Mouse (Mus musculus): Measurements from ENCODE around the gene Hoxa1. TPM values are rescaled to one million over a fixed set of nuclear protein-coding genes. Genes with fewer than 3 reads are reported as not detected.
A peak's percentile ranks its signal among the peaks of the same experiment; 100 is the strongest.

Hoxa1 gene
- polyA plus RNA-seq, 1 experiment from 2014 or later = 1.4 TPM

- WGBS = 62% methylated on average over 9 of the region's 9 CpGs
- no peaks in the 10 kb centered on the region for H3K27me3 ChIP-seq (ENCODE audit: insufficient read depth, poor library complexity, severe bottlenecking)
- H3K9me3 ChIP-seq = no peaks in the 10 kb centered on the region
- H3K4me3 ChIP-seq = no peak overlapping the region
- peaks cover 14% of the 10 kb centered on the region for H3K4me1 ChIP-seq (replicated peaks)
- H3K27ac ChIP-seq = no peak overlapping the region
- peak; percentile 31 for DNase-seq (ENCODE audit: low spot score)
- no peaks in the 10 kb centered on the region for H3K36me3 ChIP-seq
Measured at GRCm38 (mm10) chr6:52137841-52138535, 20.1 kb downstream of the Hoxa1 start.

DNA sequence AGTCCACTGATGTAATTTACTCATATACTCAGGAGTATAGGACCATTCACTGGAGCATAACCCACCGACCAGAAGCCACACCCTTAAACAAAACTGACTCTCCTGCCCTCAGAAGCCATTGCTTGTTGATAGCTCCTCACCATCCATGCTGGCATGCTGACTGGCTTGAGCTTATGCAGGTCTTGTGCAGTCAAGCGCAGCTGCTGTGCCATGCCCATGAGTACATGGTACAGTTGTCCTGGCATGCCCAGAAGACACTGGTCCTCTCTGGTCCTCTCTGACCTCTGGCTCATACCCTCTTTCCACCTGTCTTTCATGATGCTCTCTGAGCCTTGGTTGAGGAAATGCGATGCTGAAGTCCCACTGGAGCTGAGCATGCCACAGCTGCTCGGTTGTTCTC lies 34.4 kb downstream of the Hoxa1 start:
- DNase-seq (ENCODE audit: low spot score) = no peak
- H3K27ac ChIP-seq = no peak overlapping the region
- H3K27me3 ChIP-seq (ENCODE audit: insufficient read depth, poor library complexity, severe bottlenecking) = no peaks in the 10 kb centered on the region
- peaks cover 15% of the 10 kb centered on the region for H3K4me1 ChIP-seq (replicated peaks)
- no peaks in the 10 kb centered on the region for H3K36me3 ChIP-seq
- 0 out of 2 replicates have a peak, but pooled peaks cover 4% of the 10 kb centered on the region for H3K9me3 ChIP-seq
- WGBS = 88% methylated on average over 4 of the region's 4 CpGs
- H3K4me3 ChIP-seq = no peak overlapping the region

DNA sequence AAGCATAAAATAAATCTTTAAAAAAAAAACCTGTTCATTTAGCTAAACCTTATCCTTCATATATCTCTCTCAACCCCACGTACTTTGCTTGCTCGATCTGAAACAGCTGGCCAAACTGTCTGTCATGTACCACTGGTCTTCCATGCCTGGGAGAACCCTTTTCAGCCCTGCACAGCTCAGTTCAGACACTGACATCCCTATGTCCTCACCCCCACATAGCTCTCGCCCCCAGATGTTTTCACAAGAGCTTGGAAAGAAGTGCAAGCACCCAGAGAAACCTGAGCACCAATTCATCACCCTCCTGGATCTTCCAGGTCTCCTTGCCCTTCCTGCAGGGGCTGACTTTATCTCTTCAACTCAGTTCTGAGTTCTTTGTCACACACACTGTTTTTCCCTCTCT lies 36.9 kb downstream of the Hoxa1 start:
- DNase-seq (ENCODE audit: low spot score) = no peak
- Histone ChIP-seq H3K36me3 (no peaks in the 10 kb centered on the region), H3K4me1 (replicated peaks) (peaks cover 25% of the 10 kb centered on the region), H3K27me3 (ENCODE audit: insufficient read depth, poor library complexity, severe bottlenecking) (peaks cover 10% of the 10 kb centered on the region), H3K4me3 (no peak overlapping the region), H3K27ac (no peak overlapping the region), H3K9me3 (no peaks in the 10 kb centered on the region)
- WGBS = 65% methylated on average over 3 of the region's 3 CpGs

GRCm38 (mm10) chr6:52118903-52119635 lies 39.0 kb downstream of the Hoxa1 start:
- Histone ChIP-seq H3K9me3 (no peaks in the 10 kb centered on the region), H3K36me3 (no peaks in the 10 kb centered on the region), H3K27me3 (ENCODE audit: insufficient read depth, poor library complexity, severe bottlenecking) (peaks cover 18% of the 10 kb centered on the region), H3K4me1 (replicated peaks) (peaks cover 36% of the 10 kb centered on the region), H3K27ac (peak overlapping the region; percentile 59), H3K4me3 (no peak overlapping the region)
- WGBS = 39% methylated on average over 6 of the region's 6 CpGs
- DNase-seq (ENCODE audit: low spot score) = no peak

- Histone ChIP-seq H3K36me3 (no peaks in the 10 kb centered on the region), H3K27ac (no peak overlapping the region), H3K4me3 (no peak overlapping the region), H3K27me3 (ENCODE audit: insufficient read depth, poor library complexity, severe bottlenecking) (peaks cover 18% of the 10 kb centered on the region), H3K4me1 (replicated peaks) (peaks cover 36% of the 10 kb centered on the region), H3K9me3 (no peaks in the 10 kb centered on the region)
- DNase-seq (ENCODE audit: low spot score) = no peak
- WGBS = 13% methylated on average over 5 of the region's 5 CpGs
Measured at GRCm38 (mm10) chr6:52115899-52116298, 42.2 kb downstream of the Hoxa1 start.

DNA sequence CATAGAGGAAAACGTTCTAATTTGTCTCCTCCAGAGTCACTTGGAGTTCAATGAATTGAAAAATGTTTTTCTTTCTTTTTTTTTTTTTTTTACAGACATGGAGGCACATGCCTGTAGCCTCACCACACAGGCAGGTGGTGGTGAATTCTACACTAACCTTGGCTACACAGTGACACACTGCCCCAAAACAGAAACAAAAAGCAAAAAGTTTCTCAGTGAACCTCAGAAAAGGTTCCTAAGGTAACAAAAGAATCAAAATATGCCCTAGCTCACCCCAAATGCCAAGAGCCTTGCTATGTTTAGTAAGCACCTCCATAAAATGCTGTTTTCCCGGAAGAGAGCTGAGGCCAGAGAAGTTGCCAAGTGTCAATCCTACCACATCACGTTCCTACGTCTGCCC lies 46.3 kb downstream of the Hoxa1 start:
- Histone ChIP-seq H3K9me3 (no peaks in the 10 kb centered on the region), H3K27me3 (ENCODE audit: insufficient read depth, poor library complexity, severe bottlenecking) (peaks cover 14% of the 10 kb centered on the region; the same call in 1 of the 2 replicates), H3K4me3 (no peak overlapping the region), H3K36me3 (no peaks in the 10 kb centered on the region), H3K4me1 (replicated peaks) (peaks cover 17% of the 10 kb centered on the region), H3K27ac (no peak overlapping the region)
- WGBS = 89% methylated on average over 4 of the region's 4 CpGs
- DNase-seq (ENCODE audit: low spot score) = no peak

- Histone ChIP-seq H3K27ac (no peak overlapping the region), H3K4me1 (replicated peaks) (peaks cover 19% of the 10 kb centered on the region), H3K4me3 (no peak overlapping the region), H3K36me3 (no peaks in the 10 kb centered on the region), H3K27me3 (ENCODE audit: insufficient read depth, poor library complexity, severe bottlenecking) (peaks cover 6% of the 10 kb centered on the region; the same call in 1 of the 2 replicates), H3K9me3 (no peaks in the 10 kb centered on the region)
- DNase-seq (ENCODE audit: low spot score) = no peak
- 85% methylated on average over 3 of the region's 3 CpGs for WGBS
Measured at GRCm38 (mm10) chr6:52107400-52107799, 50.7 kb downstream of the Hoxa1 start.

GRCm38 (mm10) chr6:52106716-52107115 lies 51.4 kb downstream of the Hoxa1 start:
- H3K4me3 ChIP-seq = no peak overlapping the region
- DNase-seq (ENCODE audit: low spot score) = no peak
- WGBS = 57% methylated on average over 3 of the region's 3 CpGs
- H3K27me3 ChIP-seq (ENCODE audit: insufficient read depth, poor library complexity, severe bottlenecking) = peaks cover 6% of the 10 kb centered on the region; the same call in 1 of the 2 replicates
- H3K36me3 ChIP-seq = no peaks in the 10 kb centered on the region
- H3K9me3 ChIP-seq = no peaks in the 10 kb centered on the region
- no peak overlapping the region for H3K27ac ChIP-seq
- peaks cover 24% of the 10 kb centered on the region for H3K4me1 ChIP-seq (replicated peaks)

- WGBS = 23% methylated on average over 3 of the region's 3 CpGs
- H3K4me1 ChIP-seq (replicated peaks) = peaks cover 28% of the 10 kb centered on the region
- H3K27me3 ChIP-seq (ENCODE audit: insufficient read depth, poor library complexity, severe bottlenecking) = peaks cover 6% of the 10 kb centered on the region; the same call in 1 of the 2 replicates
- no peak overlapping the region for H3K27ac ChIP-seq
- no peaks in the 10 kb centered on the region for H3K36me3 ChIP-seq
- H3K4me3 ChIP-seq = no peak overlapping the region
- no peak for DNase-seq (ENCODE audit: low spot score)
- no peaks in the 10 kb centered on the region for H3K9me3 ChIP-seq
Measured at GRCm38 (mm10) chr6:52106178-52106577, 51.9 kb downstream of the Hoxa1 start.

Other genes starting within 250 kb of the Hoxa1 start
- 14.5 and 18.1 TPM in 2 replicates for gene Skap2, start 145.8 kb downstream of the Hoxa1 start, polyA plus RNA-seq (2016; fragmentation: Nextera tagmentation; extraction: Ambion mirVana)
- gene Hoxa2, start 6.5 kb upstream of the Hoxa1 start, polyA plus RNA-seq (2016; fragmentation: Nextera tagmentation; extraction: Ambion mirVana) = 31.4 and 56.9 TPM in 2 replicates
- 0.90 and 3.6 TPM in 2 replicates for gene 5730596B20Rik, start 19.2 kb upstream of the Hoxa1 start, polyA plus RNA-seq (2016; fragmentation: Nextera tagmentation; extraction: Ambion mirVana)
- gene Hoxa4, start 33.4 kb upstream of the Hoxa1 start, polyA plus RNA-seq (2016; fragmentation: Nextera tagmentation; extraction: Ambion mirVana) = 0.14 and 4.3 TPM in 2 replicates
- 1.8 TPM in 1 of 2 replicates, not detected in the other for gene Hoxa5, start 46.3 kb upstream of the Hoxa1 start, polyA plus RNA-seq (2016; fragmentation: Nextera tagmentation; extraction: Ambion mirVana)
- not detected in 2 replicates for gene Hoxa6, start 50.4 kb upstream of the Hoxa1 start, polyA plus RNA-seq (2016; fragmentation: Nextera tagmentation; extraction: Ambion mirVana)
- gene Hoxa3, start 55.0 kb upstream of the Hoxa1 start, polyA plus RNA-seq (2016; fragmentation: Nextera tagmentation; extraction: Ambion mirVana) = 3.6 and 9.7 TPM in 2 replicates
- not detected in 2 replicates for gene Gm28308, start 55.0 kb upstream of the Hoxa1 start, polyA plus RNA-seq (2016; fragmentation: Nextera tagmentation; extraction: Ambion mirVana)
- gene Hoxa7, start 63.5 kb upstream of the Hoxa1 start, polyA plus RNA-seq (2016; fragmentation: Nextera tagmentation; extraction: Ambion mirVana) = not detected in 2 replicates
- gene Hoxa9, start 72.8 kb upstream of the Hoxa1 start, polyA plus RNA-seq (2016; fragmentation: Nextera tagmentation; extraction: Ambion mirVana) = not detected in 2 replicates
- not detected in 2 replicates for gene Hoxa10, start 82.5 kb upstream of the Hoxa1 start, polyA plus RNA-seq (2016; fragmentation: Nextera tagmentation; extraction: Ambion mirVana)
- gene Hoxa11, start 87.5 kb upstream of the Hoxa1 start, polyA plus RNA-seq (2016; fragmentation: Nextera tagmentation; extraction: Ambion mirVana) = not detected in 2 replicates
- gene Hoxa13, start 102.6 kb upstream of the Hoxa1 start, polyA plus RNA-seq (2016; fragmentation: Nextera tagmentation; extraction: Ambion mirVana) = not detected in 2 replicates
- gene Evx1, start 155.2 kb upstream of the Hoxa1 start, polyA plus RNA-seq (2016; fragmentation: Nextera tagmentation; extraction: Ambion mirVana) = 2.3 and 4.3 TPM in 2 replicates